Mouse (Mus musculus) embryonic facial prominence, embryonic 11.5 days (tissue): ENCODE data around the gene Adgrg3. TPM values are rescaled to one million over a fixed set of nuclear protein-coding genes. Genes with fewer than 3 reads are reported as not detected.
A peak's percentile ranks its signal among the peaks of the same experiment; 100 is the strongest.

Experiments
- ATAC-seq: fragments of 200-750 bp; cut with Nextera tagmentation; replicated peaks from 2 replicates; pipeline ENCODE4 v1.8.0; 2017; ENCODE audit warnings: low read depth; ENCODE audit not compliant: insufficient number of reproducible peaks, low FRiP score, low TSS enrichment
- DNase-seq: peaks from one replicate; pipeline ENCODE4 v3.0.0-alpha.2; 2015; ENCODE audit warnings: low spot score
- H3K27ac ChIP-seq: fragments of 300-500 bp; sonication (generic); replicated peaks from 2 replicates; pipeline ENCODE4 v1.5.1; 2014; ENCODE audit warnings: mild to moderate bottlenecking, low read depth, low read length, control low read depth
- H3K27me3 ChIP-seq: fragments of 300-500 bp; sonication (generic); 2 replicates; pipeline ENCODE4 v1.6.1; 2014; ENCODE audit warnings: mild to moderate bottlenecking, low read length, moderate library complexity, mixed read lengths; ENCODE audit not compliant: control insufficient read depth, insufficient read depth
- H3K36me3 ChIP-seq: fragments of 300-500 bp; sonication (generic); replicated peaks from 2 replicates; pipeline ENCODE4 v1.6.1; 2014; ENCODE audit warnings: low read depth, mild to moderate bottlenecking, low read length, moderate library complexity, mixed read lengths; ENCODE audit not compliant: control insufficient read depth, insufficient read depth
- H3K4me1 ChIP-seq: fragments of 300-500 bp; sonication (generic); 2 replicates; pipeline ENCODE4 v1.6.1; 2014; ENCODE audit warnings: low read length, mixed read lengths; ENCODE audit not compliant: control insufficient read depth, insufficient read depth
- H3K4me2 ChIP-seq: fragments of 300-500 bp; sonication (generic); 2 replicates; pipeline ENCODE4 v1.6.1; 2014; ENCODE audit warnings: low read depth, mild to moderate bottlenecking, control low read depth, low read length, moderate library complexity
- H3K4me3 ChIP-seq: fragments of 300-500 bp; sonication (generic); 2 replicates; pipeline ENCODE4 v1.5.1; 2014; ENCODE audit warnings: low read depth, low read length, control low read depth
- H3K9ac ChIP-seq: fragments of 300-500 bp; sonication (generic); replicated peaks from 2 replicates; pipeline ENCODE4 v1.6.1; 2014; ENCODE audit warnings: mild to moderate bottlenecking, control low read depth, low read length
- H3K9me3 ChIP-seq: fragments of 300-500 bp; sonication (generic); replicated peaks from 2 replicates; pipeline ENCODE4 v1.6.1; 2016; ENCODE audit warnings: mild to moderate bottlenecking, low read length, inconsistent platforms, mixed read lengths; ENCODE audit not compliant: control insufficient read depth
- WGBS: fragments of 180-500 bp; shearing (Covaris S2); extraction: QIAGEN DNeasy Blood & Tissue Kit; methylation state at CpG from one replicate; pipeline ENCODE4 v1.1.7; 2014; 5-methylcytosine and 5-hydroxymethylcytosine counted together
- polyA plus RNA-seq: library from polyadenylated mRNA; unstranded; fragments of >200 nt; fragmentation: Nextera tagmentation; extraction: Ambion mirVana; gene quantifications from 2 replicates; pipeline ENCODE4 v1.2.1, GENCODE M21; 2014

Adgrg3 gene
- polyA plus RNA-seq, 1 experiment from 2014 or later = 2.0 TPM

GRCm38 (mm10) chr8:94980176-94980575, 37.3 kb upstream of the Adgrg3 start:
- ATAC-seq (no peak), DNase-seq (no peak)
- Histone ChIP-seq H3K36me3 (no peaks in the 10 kb centered on the region), H3K9me3 (no peaks in the 10 kb centered on the region), H3K9ac (no peak overlapping the region), H3K4me2 (no peak overlapping the region), H3K27me3 (peaks cover 6% of the 10 kb centered on the region; the same call in 1 of the 2 replicates), H3K4me3 (no peak overlapping the region), H3K27ac (no peak overlapping the region), H3K4me1 (peaks cover 3% of the 10 kb centered on the region; the same call in 1 of the 2 replicates)
- 89% methylated on average over 5 of the region's 5 CpGs for WGBS

GRCm38 (mm10) chr8:94980976-94981375, 36.5 kb upstream of the Adgrg3 start:
- no peak for DNase-seq
- Histone ChIP-seq H3K27me3 (peaks cover 6% of the 10 kb centered on the region; the same call in 1 of the 2 replicates), H3K9me3 (no peaks in the 10 kb centered on the region), H3K36me3 (no peaks in the 10 kb centered on the region), H3K27ac (no peak overlapping the region), H3K9ac (no peak overlapping the region), H3K4me3 (no peak overlapping the region), H3K4me1 (peaks cover 3% of the 10 kb centered on the region; the same call in 1 of the 2 replicates), H3K4me2 (no peak overlapping the region)
- WGBS = 60% methylated on average over 8 of the region's 8 CpGs
- ATAC-seq = no peak

GRCm38 (mm10) chr8:94981848-94982247, 35.6 kb upstream of the Adgrg3 start:
- Histone ChIP-seq H3K36me3 (no peaks in the 10 kb centered on the region), H3K4me2 (no peak overlapping the region), H3K9ac (no peak overlapping the region), H3K27ac (no peak overlapping the region), H3K4me3 (no peak overlapping the region), H3K9me3 (no peaks in the 10 kb centered on the region), H3K27me3 (peaks cover 6% of the 10 kb centered on the region; the same call in 1 of the 2 replicates), H3K4me1 (peaks cover 3% of the 10 kb centered on the region; the same call in 1 of the 2 replicates)
- 84% methylated on average over 7 of the region's 7 CpGs for WGBS
- no peak for DNase-seq
- ATAC-seq = no peak

GRCm38 (mm10) chr8:94983146-94983545, 34.3 kb upstream of the Adgrg3 start:
- WGBS = 25% methylated on average over 5 of the region's 5 CpGs
- DNase-seq (no peak), ATAC-seq (no peak)
- Histone ChIP-seq H3K4me2 (no peak overlapping the region), H3K9ac (no peak overlapping the region), H3K9me3 (no peaks in the 10 kb centered on the region), H3K4me1 (peaks cover 3% of the 10 kb centered on the region; the same call in 1 of the 2 replicates), H3K27ac (no peak overlapping the region), H3K4me3 (no peak overlapping the region), H3K36me3 (no peaks in the 10 kb centered on the region), H3K27me3 (peaks cover 2% of the 10 kb centered on the region; the same call in 1 of the 2 replicates)

GRCm38 (mm10) chr8:94983881-94984516, 33.5 kb upstream of the Adgrg3 start:
- Histone ChIP-seq H3K4me3 (no peak overlapping the region), H3K36me3 (no peaks in the 10 kb centered on the region), H3K27ac (no peak overlapping the region), H3K9me3 (no peaks in the 10 kb centered on the region), H3K4me1 (peaks cover 3% of the 10 kb centered on the region; the same call in 1 of the 2 replicates), H3K27me3 (no peaks in the 10 kb centered on the region), H3K4me2 (no peak overlapping the region), H3K9ac (no peak overlapping the region)
- DNase-seq = peak; percentile 47
- peak; percentile 42 for ATAC-seq
- WGBS = 24% methylated on average over 10 of the region's 10 CpGs

- H3K4me3 ChIP-seq = no peak overlapping the region
These were observed 32.5 kb upstream of the Adgrg3 start for GRCm38 (mm10) chr8:94985023-94985422.

GRCm38 (mm10) chr8:94986676-94987075, 30.8 kb upstream of the Adgrg3 start:
- Histone ChIP-seq H3K27ac (no peak overlapping the region), H3K9me3 (no peaks in the 10 kb centered on the region), H3K9ac (no peak overlapping the region), H3K36me3 (no peaks in the 10 kb centered on the region), H3K4me1 (peaks cover 3% of the 10 kb centered on the region; the same call in 1 of the 2 replicates), H3K4me2 (no peak overlapping the region), H3K4me3 (no peak overlapping the region), H3K27me3 (no peaks in the 10 kb centered on the region)
- no peak for DNase-seq
- no peak for ATAC-seq
- 62% methylated on average over 5 of the region's 5 CpGs for WGBS

More at GRCm38 (mm10) chr8:94985023-94985422, 32.5 kb upstream of the Adgrg3 start:
- Histone ChIP-seq H3K27me3 (no peaks in the 10 kb centered on the region), H3K27ac (no peak overlapping the region), H3K9ac (no peak overlapping the region), H3K4me1 (peaks cover 3% of the 10 kb centered on the region; the same call in 1 of the 2 replicates), H3K9me3 (no peaks in the 10 kb centered on the region), H3K4me2 (no peak overlapping the region), H3K36me3 (no peaks in the 10 kb centered on the region)
- WGBS = 90% methylated on average over 6 of the region's 6 CpGs
- ATAC-seq (no peak), DNase-seq (no peak)

GRCm38 (mm10) chr8:94987553-94987952, 29.9 kb upstream of the Adgrg3 start:
- ATAC-seq = no peak
- Histone ChIP-seq H3K9ac (no peak overlapping the region), H3K4me1 (peaks cover 3% of the 10 kb centered on the region; the same call in 1 of the 2 replicates), H3K27ac (no peak overlapping the region), H3K27me3 (no peaks in the 10 kb centered on the region), H3K4me3 (no peak overlapping the region), H3K4me2 (no peak overlapping the region), H3K9me3 (no peaks in the 10 kb centered on the region), H3K36me3 (no peaks in the 10 kb centered on the region)
- no peak for DNase-seq
- 90% methylated on average over 7 of the region's 7 CpGs for WGBS
